Mouse (Mus musculus): ENCODE measurements around the gene Ifngr1. TPM values are rescaled to one million over a fixed set of nuclear protein-coding genes. Genes with fewer than 3 reads are reported as not detected.

Ifngr1 gene
- polyA plus RNA-seq, 1 experiment from 2014 or later: 20.0 TPM

- Histone ChIP-seq H3K36me3 (ENCODE audit: control insufficient read depth, insufficient read depth, low read length) (no peaks in the 10 kb centered on the region), H3K4me2 (ENCODE audit: low read length) (no peak overlapping the region), H3K4me3 (ENCODE audit: low read depth, low read length) (no peak overlapping the region), H3K4me1 (ENCODE audit: control insufficient read depth, insufficient read depth, low read length) (no peaks in the 10 kb centered on the region), H3K9me3 (replicated peaks; ENCODE audit: control insufficient read depth, low read length, poor library complexity, severe bottlenecking) (no peaks in the 10 kb centered on the region), H3K27me3 (ENCODE audit: control insufficient read depth, insufficient read depth, low read depth, low read length) (no peaks in the 10 kb centered on the region), H3K9ac (ENCODE audit: low read depth, low read length) (no peak overlapping the region), H3K27ac (ENCODE audit: low read length) (no peak overlapping the region)
- 83% methylated on average over 2 of the region's 2 CpGs for WGBS
- no peak for ATAC-seq
Observed at GRCm38 (mm10) chr10:19645119-19645518, 53.4 kb downstream of the Ifngr1 start.

- Histone ChIP-seq H3K36me3 (ENCODE audit: control insufficient read depth, insufficient read depth, low read length) (no peaks in the 10 kb centered on the region), H3K4me2 (ENCODE audit: low read length) (no peak overlapping the region), H3K9ac (ENCODE audit: low read depth, low read length) (no peak overlapping the region), H3K4me3 (ENCODE audit: low read depth, low read length) (no peak overlapping the region), H3K9me3 (replicated peaks; ENCODE audit: control insufficient read depth, low read length, poor library complexity, severe bottlenecking) (no peaks in the 10 kb centered on the region), H3K27me3 (ENCODE audit: control insufficient read depth, insufficient read depth, low read depth, low read length) (no peaks in the 10 kb centered on the region), H3K27ac (ENCODE audit: low read length) (no peak overlapping the region), H3K4me1 (ENCODE audit: control insufficient read depth, insufficient read depth, low read length) (no peaks in the 10 kb centered on the region)
- ATAC-seq: no peak
- WGBS: 90% methylated on average over 9 of the region's 9 CpGs
Observed at GRCm38 (mm10) chr10:19657426-19657825, 65.7 kb downstream of the Ifngr1 start.

Other genes with a start within 250 kb of the Ifngr1 start
- gene Olig3, start 235.4 kb upstream of the Ifngr1 start, polyA plus RNA-seq (2015; fragmentation: Nextera tagmentation; extraction: Ambion mirVana): 1.3 and 3.5 TPM in 2 replicates
- not detected in 2 replicates for gene Il22ra2, start 30.0 kb downstream of the Ifngr1 start, polyA plus RNA-seq (2015; fragmentation: Nextera tagmentation; extraction: Ambion mirVana)
- gene Il20ra, start 120.6 kb downstream of the Ifngr1 start, polyA plus RNA-seq (2015; fragmentation: Nextera tagmentation; extraction: Ambion mirVana): 0.35 and 0.84 TPM in 2 replicates

Measured in midbrain, embryonic 16.5 days (tissue).